Mouse (Mus musculus): ENCODE measurements at regions not wholly inside any gene's neighbourhood (a gene's known extent, or its start where the extent isn't known, plus 50 kb on each side); places are given as distances from the start of the nearest gene placed in this dataset.

DNA sequence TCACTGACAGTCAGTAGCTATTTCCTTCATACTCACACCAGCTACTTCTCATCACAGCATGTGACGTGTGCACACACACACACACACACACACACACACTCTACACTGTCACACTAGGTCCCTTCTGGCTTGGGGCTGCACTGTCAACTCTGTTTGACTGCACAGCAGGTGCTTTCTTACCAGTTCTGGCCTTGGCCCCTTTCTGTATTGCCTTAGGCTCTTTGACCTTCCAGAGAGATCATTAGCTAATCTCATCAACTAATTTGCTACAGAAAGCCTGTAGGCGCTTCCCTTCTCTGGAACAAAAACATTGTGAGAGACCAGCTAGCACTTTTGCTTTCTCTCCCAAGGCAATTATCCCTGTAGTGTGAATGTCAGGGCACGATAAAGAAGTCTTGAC lies 334.4 kb downstream of the Mllt3 start:
- DNase-seq (ENCODE audit: low spot score): no peak
- H3K4me3 ChIP-seq: no peak overlapping the region
- H3K27ac ChIP-seq (replicated peaks): no peak overlapping the region
- 47% methylated on average over 3 of the region's 3 CpGs for WGBS
- peaks cover 29% of the 10 kb centered on the region for H3K4me1 ChIP-seq
- H3K27me3 ChIP-seq (ENCODE audit: low read depth, poor library complexity, severe bottlenecking): peaks cover 22% of the 10 kb centered on the region
- no peaks in the 10 kb centered on the region for H3K36me3 ChIP-seq
- no peaks in the 10 kb centered on the region for H3K9me3 ChIP-seq (replicated peaks)

DNA sequence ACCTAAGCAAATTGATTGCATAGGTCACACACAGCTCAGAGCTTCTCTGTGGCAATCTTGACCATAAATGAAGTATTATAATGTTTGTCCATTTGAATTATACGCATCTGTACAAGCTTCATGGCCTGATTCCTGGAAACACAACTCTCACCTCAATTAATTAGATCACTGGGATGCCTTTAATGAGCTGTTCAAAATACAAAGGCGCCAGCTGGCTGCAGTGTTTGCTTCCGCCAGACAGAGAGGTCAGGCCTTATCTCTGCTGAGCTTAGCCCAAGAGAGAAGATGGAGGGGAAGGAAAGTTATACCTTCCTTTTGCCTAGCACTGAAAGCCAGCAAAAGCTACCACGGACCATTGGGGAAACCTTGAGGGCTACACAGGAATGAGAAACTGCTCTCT lies 336.2 kb downstream of the Mllt3 start:
- no peak for DNase-seq (ENCODE audit: low spot score)
- H3K9me3 ChIP-seq (replicated peaks): no peaks in the 10 kb centered on the region
- no peak overlapping the region for H3K27ac ChIP-seq (replicated peaks)
- H3K4me1 ChIP-seq: peaks cover 21% of the 10 kb centered on the region
- 79% methylated on average over 4 of the region's 4 CpGs for WGBS
- H3K4me3 ChIP-seq: no peak overlapping the region
- no peaks in the 10 kb centered on the region for H3K36me3 ChIP-seq
- peaks cover 12% of the 10 kb centered on the region; the same call in 1 of the 2 replicates for H3K27me3 ChIP-seq (ENCODE audit: low read depth, poor library complexity, severe bottlenecking)

- Histone ChIP-seq H3K27me3 (ENCODE audit: low read depth, poor library complexity, severe bottlenecking) (peaks cover under 1% of the 10 kb centered on the region; the same call in 1 of the 2 replicates), H3K27ac (replicated peaks) (no peak overlapping the region), H3K4me3 (no peak overlapping the region), H3K9me3 (replicated peaks) (no peaks in the 10 kb centered on the region), H3K4me1 (peaks cover 21% of the 10 kb centered on the region), H3K36me3 (no peaks in the 10 kb centered on the region)
- no peak for DNase-seq (ENCODE audit: low spot score)
- WGBS: 93% methylated on average over 5 of the region's 5 CpGs
These were observed 337.4 kb downstream of the Mllt3 start for GRCm38 (mm10) chr4:87695811-87696210.

DNA sequence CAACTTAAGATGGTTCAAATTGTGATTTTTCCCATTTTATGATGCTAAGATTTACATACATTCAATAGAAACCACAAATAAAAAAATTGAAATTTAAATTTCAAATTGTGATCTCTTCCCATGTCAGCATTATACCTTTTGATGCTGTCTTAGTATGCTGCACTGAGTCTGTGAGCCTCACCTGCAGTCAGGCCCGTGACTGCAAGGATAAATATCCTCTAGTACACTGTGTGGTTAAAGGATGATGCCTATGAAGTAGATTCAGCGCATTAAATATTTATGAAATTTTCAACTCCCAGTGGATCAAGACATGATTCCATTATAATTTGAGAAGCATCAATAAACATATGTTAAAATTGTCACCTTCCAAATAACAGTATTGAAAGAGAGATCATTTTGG lies 340.4 kb downstream of the Mllt3 start:
- H3K36me3 ChIP-seq: no peaks in the 10 kb centered on the region
- WGBS: 88% methylated on average over 2 of the region's 2 CpGs

GRCm38 (mm10) chr4:87684952-87685351 lies 348.2 kb downstream of the Mllt3 start:
- WGBS: 89% methylated on average over 1 of the region's 1 CpGs
- DNase-seq (ENCODE audit: low spot score): no peak

More for the DNA sequence above, 340.4 kb downstream of the Mllt3 start:
- H3K4me3 ChIP-seq: no peak overlapping the region
- H3K27ac ChIP-seq (replicated peaks): no peak overlapping the region
- no peaks in the 10 kb centered on the region for H3K4me1 ChIP-seq
- no peaks in the 10 kb centered on the region for H3K27me3 ChIP-seq (ENCODE audit: low read depth, poor library complexity, severe bottlenecking)
- no peak for DNase-seq (ENCODE audit: low spot score)
- H3K9me3 ChIP-seq (replicated peaks): no peaks in the 10 kb centered on the region

GRCm38 (mm10) chr4:87682783-87683182 lies 350.4 kb downstream of the Mllt3 start:
- DNase-seq (ENCODE audit: low spot score): no peak
- Histone ChIP-seq H3K4me3 (no peak overlapping the region), H3K27me3 (ENCODE audit: low read depth, poor library complexity, severe bottlenecking) (no peaks in the 10 kb centered on the region), H3K9me3 (replicated peaks) (0 out of 2 replicates have a peak, but pooled peaks cover 3% of the 10 kb centered on the region), H3K36me3 (no peaks in the 10 kb centered on the region), H3K4me1 (no peaks in the 10 kb centered on the region), H3K27ac (replicated peaks) (no peak overlapping the region)
- WGBS: 84% methylated on average over 2 of the region's 2 CpGs

More at GRCm38 (mm10) chr4:87684952-87685351, 348.2 kb downstream of the Mllt3 start:
- Histone ChIP-seq H3K4me3 (no peak overlapping the region), H3K27ac (replicated peaks) (no peak overlapping the region), H3K36me3 (no peaks in the 10 kb centered on the region), H3K4me1 (no peaks in the 10 kb centered on the region), H3K27me3 (ENCODE audit: low read depth, poor library complexity, severe bottlenecking) (no peaks in the 10 kb centered on the region), H3K9me3 (replicated peaks) (0 out of 2 replicates have a peak, but pooled peaks cover 3% of the 10 kb centered on the region)

GRCm38 (mm10) chr4:87671101-87671500 lies 362.1 kb downstream of the Mllt3 start:
- 79% methylated on average over 3 of the region's 3 CpGs for WGBS
- Histone ChIP-seq H3K27me3 (ENCODE audit: low read depth, poor library complexity, severe bottlenecking) (no peaks in the 10 kb centered on the region), H3K27ac (replicated peaks) (no peak overlapping the region), H3K36me3 (no peaks in the 10 kb centered on the region), H3K4me3 (no peak overlapping the region), H3K4me1 (no peaks in the 10 kb centered on the region), H3K9me3 (replicated peaks) (no peaks in the 10 kb centered on the region)
- no peak for DNase-seq (ENCODE audit: low spot score)

DNA sequence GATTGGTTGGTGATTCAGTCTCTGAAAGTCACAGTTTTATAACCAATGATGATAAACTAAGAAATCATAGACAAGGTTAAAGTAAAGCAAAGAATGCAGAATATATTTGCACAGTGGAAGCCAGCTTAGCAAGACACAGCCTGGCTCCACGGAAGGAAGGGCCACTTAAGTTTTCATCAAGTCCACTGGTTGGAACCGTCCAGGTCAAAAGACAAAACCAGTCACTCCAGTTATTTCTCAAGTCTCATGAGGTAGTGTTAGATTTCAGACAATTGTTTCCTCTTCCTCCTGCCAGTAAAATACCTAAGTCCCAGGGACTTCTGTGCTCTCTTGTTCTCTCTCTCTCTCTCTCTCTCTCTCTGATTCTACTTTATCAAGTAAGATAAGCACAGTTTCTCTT lies 363.0 kb downstream of the Mllt3 start:
- no peaks in the 10 kb centered on the region for H3K27me3 ChIP-seq (ENCODE audit: low read depth, poor library complexity, severe bottlenecking)
- H3K9me3 ChIP-seq (replicated peaks): no peaks in the 10 kb centered on the region
- H3K27ac ChIP-seq (replicated peaks): no peak overlapping the region
- no peak for DNase-seq (ENCODE audit: low spot score)
- H3K4me1 ChIP-seq: no peaks in the 10 kb centered on the region
- no peaks in the 10 kb centered on the region for H3K36me3 ChIP-seq
- 73% methylated on average over 2 of the region's 2 CpGs for WGBS
- no peak overlapping the region for H3K4me3 ChIP-seq

GRCm38 (mm10) chr4:87669480-87669879 lies 363.7 kb downstream of the Mllt3 start:
- no peak overlapping the region for H3K27ac ChIP-seq (replicated peaks)
- H3K4me3 ChIP-seq: no peak overlapping the region
- WGBS: 62% methylated on average over 1 of the region's 1 CpGs
- no peaks in the 10 kb centered on the region for H3K9me3 ChIP-seq (replicated peaks)
- no peaks in the 10 kb centered on the region for H3K27me3 ChIP-seq (ENCODE audit: low read depth, poor library complexity, severe bottlenecking)
- H3K4me1 ChIP-seq: no peaks in the 10 kb centered on the region
- DNase-seq (ENCODE audit: low spot score): no peak
- no peaks in the 10 kb centered on the region for H3K36me3 ChIP-seq

DNA sequence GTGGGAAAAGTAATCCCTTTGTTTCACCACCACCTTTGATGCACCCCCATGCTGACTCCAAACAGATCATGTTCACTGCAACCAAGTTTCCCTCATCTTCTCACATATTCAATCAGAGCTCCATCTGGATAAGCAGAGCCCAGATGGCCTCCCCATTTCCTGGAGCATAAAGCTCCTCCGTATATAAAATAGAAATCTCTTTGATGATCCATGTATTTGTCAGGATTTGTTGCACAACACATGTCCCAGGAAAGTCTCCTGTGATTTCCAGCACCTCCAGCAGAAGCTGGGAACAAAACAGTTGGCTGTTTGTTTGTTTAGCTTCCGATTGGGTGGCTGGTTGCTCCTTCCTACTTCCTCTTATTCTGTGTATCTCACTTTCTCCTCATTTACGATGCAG lies 364.9 kb downstream of the Mllt3 start:
- Histone ChIP-seq H3K27me3 (ENCODE audit: low read depth, poor library complexity, severe bottlenecking) (no peaks in the 10 kb centered on the region), H3K4me3 (no peak overlapping the region), H3K9me3 (replicated peaks) (no peaks in the 10 kb centered on the region), H3K4me1 (peaks cover 10% of the 10 kb centered on the region), H3K27ac (replicated peaks) (no peak overlapping the region), H3K36me3 (no peaks in the 10 kb centered on the region)
- WGBS: 63% methylated on average over 3 of the region's 3 CpGs
- no peak for DNase-seq (ENCODE audit: low spot score)

DNA sequence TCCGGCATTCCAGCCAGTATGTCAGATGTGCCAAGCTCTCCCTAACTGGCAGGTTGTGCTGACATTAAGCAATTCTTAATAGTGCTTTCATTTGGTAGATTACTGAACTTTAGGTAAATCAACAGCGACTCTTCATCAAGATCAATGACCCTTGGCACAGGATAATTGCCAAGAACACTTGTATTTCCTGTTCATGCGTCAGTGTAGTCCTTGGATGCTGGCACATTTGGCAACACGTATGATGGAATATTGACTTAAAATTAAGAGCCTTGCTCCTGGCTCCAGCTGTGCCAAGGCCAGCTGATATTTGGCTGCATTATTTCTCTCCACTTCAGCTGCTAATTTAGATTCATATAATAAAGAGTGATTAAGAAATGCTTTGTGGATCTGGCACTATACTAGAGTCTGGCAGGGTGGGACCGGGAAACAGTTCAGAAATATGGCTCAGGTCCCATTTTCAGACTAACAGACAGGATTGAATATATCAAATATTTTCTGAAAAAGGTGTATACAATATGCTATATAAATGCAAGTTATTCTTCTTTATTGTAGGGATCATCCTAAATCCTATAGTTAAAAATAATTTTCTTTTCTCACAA lies 365.5 kb downstream of the Mllt3 start:
- no peak for DNase-seq (ENCODE audit: low spot score)
- 89% methylated on average over 5 of the region's 5 CpGs for WGBS
- H3K27me3 ChIP-seq (ENCODE audit: low read depth, poor library complexity, severe bottlenecking): no peaks in the 10 kb centered on the region
- no peak overlapping the region for H3K27ac ChIP-seq (replicated peaks)
- peaks cover 16% of the 10 kb centered on the region for H3K4me1 ChIP-seq
- H3K4me3 ChIP-seq: no peak overlapping the region
- no peaks in the 10 kb centered on the region for H3K9me3 ChIP-seq (replicated peaks)
- H3K36me3 ChIP-seq: no peaks in the 10 kb centered on the region

GRCm38 (mm10) chr4:87665149-87665548 lies 368.0 kb downstream of the Mllt3 start:
- WGBS: 78% methylated on average over 6 of the region's 6 CpGs
- no peak for DNase-seq (ENCODE audit: low spot score)
- H3K36me3 ChIP-seq: no peaks in the 10 kb centered on the region
- H3K4me1 ChIP-seq: peaks cover 17% of the 10 kb centered on the region
- H3K27me3 ChIP-seq (ENCODE audit: low read depth, poor library complexity, severe bottlenecking): no peaks in the 10 kb centered on the region
- H3K9me3 ChIP-seq (replicated peaks): no peaks in the 10 kb centered on the region
- no peak overlapping the region for H3K27ac ChIP-seq (replicated peaks)
- no peak overlapping the region for H3K4me3 ChIP-seq

- 82% methylated on average over 2 of the region's 2 CpGs for whole genome bisulfite sequencing
- DNase-seq (ENCODE audit: low spot score): no peak
- no peak overlapping the region for H3K4me3 ChIP-seq
- no peaks in the 10 kb centered on the region for H3K36me3 ChIP-seq
- H3K4me1 ChIP-seq: peaks cover 26% of the 10 kb centered on the region
- H3K27ac ChIP-seq (replicated peaks): no peak overlapping the region; the same call in 1 of the 2 replicates
- no peaks in the 10 kb centered on the region for H3K27me3 ChIP-seq (ENCODE audit: low read depth, poor library complexity, severe bottlenecking)
- H3K9me3 ChIP-seq (replicated peaks): no peaks in the 10 kb centered on the region
These were observed 370.3 kb downstream of the Mllt3 start for GRCm38 (mm10) chr4:87662876-87663275.

DNA sequence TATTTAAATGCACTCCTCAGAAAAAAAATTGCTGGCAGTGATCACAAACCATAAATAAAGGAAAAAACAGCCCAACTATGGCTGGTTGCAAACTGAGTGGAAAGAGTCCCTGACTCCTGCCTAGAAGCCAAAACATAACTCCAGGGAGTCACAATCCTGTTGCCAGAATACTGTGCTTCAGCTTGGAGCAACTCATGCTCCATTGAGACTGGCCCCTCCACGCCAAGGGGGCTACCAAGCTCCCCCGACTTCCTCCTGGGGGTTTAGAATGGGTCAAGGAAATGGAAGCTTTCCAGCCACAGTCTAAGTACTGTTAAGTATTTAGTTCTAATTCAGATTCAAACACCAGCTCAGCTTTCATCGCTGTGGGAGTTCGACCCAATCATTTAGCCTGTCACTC lies 374.8 kb downstream of the Mllt3 start:
- no peaks in the 10 kb centered on the region for H3K36me3 ChIP-seq
- 45% methylated on average over 4 of the region's 4 CpGs for WGBS
- no peaks in the 10 kb centered on the region for H3K27me3 ChIP-seq (ENCODE audit: low read depth, poor library complexity, severe bottlenecking)
- no peak overlapping the region for H3K4me3 ChIP-seq
- H3K4me1 ChIP-seq: peaks cover 21% of the 10 kb centered on the region
- DNase-seq (ENCODE audit: low spot score): no peak
- no peaks in the 10 kb centered on the region for H3K9me3 ChIP-seq (replicated peaks)
- peak overlapping the region; percentile 57; the same call in 1 of the 2 replicates for H3K27ac ChIP-seq (replicated peaks)

Data from midbrain, embryonic 10.5 days (tissue).